Mouse (Mus musculus) gonadal fat pad, adult 2 months (tissue): Measurements from ENCODE around the gene Kcnab1. TPM values are rescaled to one million over a fixed set of nuclear protein-coding genes. Genes with fewer than 3 reads are reported as not detected.

Experiments used
- DNase-seq: peaks from one replicate; pipeline ENCODE4 v3.0.0-alpha.2; 2012; ENCODE audit warnings: low read depth
- polyA plus RNA-seq: library from polyadenylated mRNA; depleted of rRNA; stranded (reverse); fragments of >200 nt; gene quantifications from 2 replicates; pipeline ENCODE4 v1.2.3, GENCODE M21; 2012

Kcnab1 gene
- polyA plus RNA-seq, 1 experiment: 1.9 TPM

GRCm38 (mm10) chr3:65204356-65205075 is 95.3 kb downstream of the Kcnab1 start:
- DNase-seq: no peak

- DNase-seq: no peak
Observed at GRCm38 (mm10) chr3:65205539-65206020, 96.4 kb downstream of the Kcnab1 start.

GRCm38 (mm10) chr3:65213725-65214124 is 104.5 kb downstream of the Kcnab1 start:
- no peak for DNase-seq

- no peak for DNase-seq
Observed at GRCm38 (mm10) chr3:65214635-65215034, 105.5 kb downstream of the Kcnab1 start.

GRCm38 (mm10) chr3:65217673-65218579 is 108.7 kb downstream of the Kcnab1 start:
- DNase-seq: no peak

GRCm38 (mm10) chr3:65220287-65220686 is 111.1 kb downstream of the Kcnab1 start:
- DNase-seq: no peak

GRCm38 (mm10) chr3:65223635-65224034 is 114.5 kb downstream of the Kcnab1 start:
- DNase-seq: no peak

GRCm38 (mm10) chr3:65230978-65231377 is 121.8 kb downstream of the Kcnab1 start:
- DNase-seq: no peak

- DNase-seq: no peak
Observed at GRCm38 (mm10) chr3:65231419-65232090, 122.4 kb downstream of the Kcnab1 start.

GRCm38 (mm10) chr3:65249023-65249422 is 139.8 kb downstream of the Kcnab1 start:
- no peak for DNase-seq

GRCm38 (mm10) chr3:65260521-65260920 is 151.3 kb downstream of the Kcnab1 start:
- DNase-seq: no peak

GRCm38 (mm10) chr3:65262506-65263422 is 153.6 kb downstream of the Kcnab1 start:
- DNase-seq: no peak

GRCm38 (mm10) chr3:65273317-65273716 is 164.1 kb downstream of the Kcnab1 start:
- no peak for DNase-seq

GRCm38 (mm10) chr3:65277777-65278176 is 168.6 kb downstream of the Kcnab1 start:
- no peak for DNase-seq

- DNase-seq: no peak
Observed at GRCm38 (mm10) chr3:65283366-65283765, 174.2 kb downstream of the Kcnab1 start.

GRCm38 (mm10) chr3:65288994-65289393 is 179.8 kb downstream of the Kcnab1 start:
- DNase-seq: no peak

GRCm38 (mm10) chr3:65296996-65297395 is 187.8 kb downstream of the Kcnab1 start:
- DNase-seq: no peak

GRCm38 (mm10) chr3:65299205-65299604 is 190.0 kb downstream of the Kcnab1 start:
- no peak for DNase-seq

- no peak for DNase-seq
Observed at GRCm38 (mm10) chr3:65301531-65301930, 192.3 kb downstream of the Kcnab1 start.

- no peak for DNase-seq
Observed at GRCm38 (mm10) chr3:65302559-65302958, 193.4 kb downstream of the Kcnab1 start.

- no peak for DNase-seq
Observed at GRCm38 (mm10) chr3:65315837-65316236, 206.7 kb downstream of the Kcnab1 start.
